Mouse (Mus musculus) cerebellum, adult 9-11 months (tissue): ENCODE measurements around the gene Lgmn.
A peak's percentile ranks its signal among the peaks of the same experiment; 100 is the strongest.

Experiments used
- DNase-seq: peaks from one replicate; pipeline ENCODE4 v3.0.0; 2022

Gene Lgmn

GRCm38 (mm10) chr12:102387219-102387917, 52.2 kb downstream of the Lgmn start:
- DNase-seq = peak; percentile 77

GRCm38 (mm10) chr12:102384819-102385218, 54.8 kb downstream of the Lgmn start:
- peak; percentile 32 for DNase-seq

- DNase-seq = no peak
Measured at GRCm38 (mm10) chr12:102383288-102383687, 56.3 kb downstream of the Lgmn start.

- no peak for DNase-seq
Measured at GRCm38 (mm10) chr12:102382180-102382579, 57.4 kb downstream of the Lgmn start.

GRCm38 (mm10) chr12:102372322-102372721, 67.3 kb downstream of the Lgmn start:
- no peak for DNase-seq

DNA sequence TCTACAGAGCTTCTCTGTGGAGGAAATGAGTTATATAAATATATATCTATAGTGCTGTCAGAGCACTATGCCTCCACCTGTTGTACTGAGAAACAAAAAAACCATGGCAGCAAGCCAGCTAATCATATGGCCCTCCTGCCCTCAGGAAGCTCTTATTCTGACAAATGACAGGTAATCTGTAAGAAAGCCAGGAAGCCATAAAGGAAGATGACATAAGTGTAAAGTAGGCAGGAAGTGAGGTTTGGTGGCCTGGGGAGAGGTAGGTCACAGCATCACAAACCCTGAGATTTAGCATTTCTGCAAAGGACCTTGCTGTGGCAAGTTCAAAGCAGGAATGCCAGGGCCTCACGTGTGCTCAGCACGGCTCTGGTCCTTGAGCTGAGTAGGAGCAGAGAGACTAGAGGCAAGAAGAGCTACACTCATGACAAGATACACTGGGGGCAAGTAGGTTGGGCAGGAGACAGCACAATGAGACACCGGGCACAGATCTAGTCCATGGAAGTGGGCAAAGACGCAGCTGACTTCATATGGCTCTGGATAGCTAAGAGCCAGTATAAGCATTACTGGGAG, 68.6 kb downstream of the Lgmn start:
- no peak for DNase-seq

DNA sequence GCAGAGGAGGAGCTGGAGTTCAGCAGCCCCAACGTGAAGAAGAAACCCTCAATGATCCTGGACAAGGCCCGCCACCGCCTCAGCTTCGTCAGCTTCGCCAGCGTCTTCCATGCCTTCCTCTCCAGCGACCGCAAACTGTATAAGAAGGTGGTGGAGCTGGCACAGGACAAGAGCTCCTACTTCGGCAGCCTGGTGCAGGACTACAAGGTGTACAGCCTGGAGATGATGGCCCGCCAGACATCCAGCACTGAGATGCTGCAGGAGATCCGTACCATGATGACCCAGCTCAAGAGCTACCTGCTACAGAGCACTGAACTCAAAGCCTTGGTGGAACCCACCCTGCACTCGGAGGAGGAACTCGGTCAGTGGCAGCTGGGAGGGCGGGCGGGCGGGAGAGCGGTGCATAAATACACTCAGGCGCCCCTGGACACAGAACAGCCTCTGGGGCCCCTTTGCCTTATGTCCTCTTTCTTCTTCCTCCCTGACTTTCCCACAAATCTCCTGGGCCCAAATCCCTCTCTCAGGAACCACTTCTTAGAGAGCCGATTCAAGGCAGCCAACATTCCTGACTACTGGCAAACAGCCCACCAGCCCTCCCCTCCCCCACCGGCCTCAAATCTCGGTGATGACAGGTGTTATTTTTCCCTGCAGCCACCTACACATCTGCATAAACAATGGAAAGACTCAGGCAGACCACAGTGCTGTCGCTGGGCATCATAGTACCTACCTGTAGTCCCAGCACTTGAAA, 70.0 kb downstream of the Lgmn start:
- no peak for DNase-seq

DNA sequence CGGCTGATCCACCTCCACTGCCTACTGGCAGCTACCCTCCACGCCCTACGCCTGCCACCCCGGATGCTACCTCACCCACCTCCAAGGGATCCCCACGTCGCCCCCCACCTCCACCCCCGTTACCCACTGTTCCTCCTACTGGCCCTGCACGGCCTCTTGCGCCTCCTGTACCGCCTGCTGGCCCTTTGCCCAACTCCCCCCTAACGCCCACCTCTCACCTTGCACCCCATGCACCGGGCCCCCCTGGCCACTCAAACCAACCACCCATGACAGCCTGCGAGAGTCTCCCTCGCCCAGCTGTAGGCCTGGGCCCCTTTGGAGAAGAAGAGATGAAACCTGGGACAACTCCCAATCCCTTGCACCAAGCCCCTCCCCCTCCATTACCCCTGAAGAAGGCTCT, 71.1 kb downstream of the Lgmn start:
- DNase-seq = no peak

- no peak for DNase-seq
Measured at GRCm38 (mm10) chr12:102368066-102368465, 71.5 kb downstream of the Lgmn start.

GRCm38 (mm10) chr12:102367075-102367474, 72.5 kb downstream of the Lgmn start:
- no peak for DNase-seq

DNA sequence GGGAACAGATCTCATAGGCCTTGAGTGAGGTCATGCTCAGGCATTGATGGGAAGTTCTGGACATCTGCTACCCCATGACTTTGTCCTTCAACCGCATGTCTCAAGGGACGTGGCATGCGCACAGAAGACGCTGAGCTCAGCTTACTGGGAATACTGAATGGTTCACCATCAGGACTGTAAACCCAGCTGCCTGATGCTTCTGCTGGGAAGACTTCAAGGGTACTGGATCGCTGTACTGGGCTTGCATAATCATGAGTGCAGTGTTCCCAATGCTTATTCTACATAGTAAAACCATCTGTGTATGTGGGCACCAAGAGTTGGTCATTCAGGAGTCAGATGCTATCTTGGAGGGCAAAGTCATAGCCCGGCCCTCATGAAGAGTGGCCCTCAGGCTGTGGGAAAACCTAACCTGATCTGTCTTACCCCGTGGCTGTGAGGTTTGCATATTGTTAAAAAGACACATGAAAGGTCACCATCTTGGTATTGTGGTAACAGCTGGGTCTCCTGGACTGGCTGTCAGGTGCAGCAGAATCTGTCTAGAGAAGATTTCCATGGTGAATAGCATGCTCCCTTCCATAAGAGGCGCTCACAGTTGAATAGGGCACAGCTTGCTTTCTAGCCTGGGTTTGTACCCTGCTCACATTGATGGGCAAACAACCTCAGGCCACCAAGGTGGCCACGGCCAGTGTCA, 73.3 kb downstream of the Lgmn start:
- no peak for DNase-seq

- DNase-seq = no peak
Measured at GRCm38 (mm10) chr12:102365016-102365415, 74.6 kb downstream of the Lgmn start.

DNA sequence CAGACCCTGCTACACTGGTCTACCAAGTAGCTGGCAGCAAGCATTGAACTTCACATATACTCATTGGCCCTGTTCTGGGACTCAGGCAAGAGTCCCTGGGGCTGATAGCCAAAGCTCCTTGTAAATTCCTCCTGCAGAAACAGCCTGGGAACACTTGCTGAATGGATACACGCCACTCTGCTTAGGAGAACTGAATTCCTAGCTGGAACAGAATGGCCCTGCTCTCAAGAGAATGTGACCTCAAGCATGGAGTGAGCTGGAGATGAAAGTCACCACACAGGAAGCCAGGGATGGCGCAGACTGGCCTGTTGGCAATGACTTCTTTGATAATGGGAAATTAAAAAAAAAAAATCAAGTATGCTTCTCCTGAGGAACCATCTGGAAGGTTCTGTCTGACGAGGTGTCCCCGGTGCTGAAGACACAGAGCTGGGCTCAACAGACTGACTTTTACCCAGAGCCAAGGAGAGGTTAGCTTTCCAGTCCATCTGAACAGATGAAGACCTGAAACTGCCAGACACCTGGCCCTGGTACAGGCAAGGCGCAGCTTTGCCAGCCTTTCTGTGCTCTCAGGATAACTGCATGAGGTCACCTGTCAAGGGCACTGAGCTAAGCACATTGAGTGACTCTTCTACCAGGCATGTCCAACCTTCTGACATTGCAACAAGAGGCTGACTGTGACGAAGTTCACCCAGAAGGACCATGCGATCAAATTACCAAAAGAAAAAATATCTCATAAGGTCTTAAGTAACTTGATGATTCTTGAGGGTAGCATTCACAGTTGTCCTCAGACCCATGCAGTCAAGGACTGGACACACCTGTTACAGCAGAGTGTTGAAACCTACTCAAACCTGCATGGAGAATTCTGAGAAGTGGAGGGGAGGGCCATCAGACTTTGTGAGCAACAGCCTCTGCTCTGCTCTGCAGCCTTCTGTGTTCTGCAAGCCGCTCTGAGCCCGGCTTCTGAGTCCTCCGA, 78.1 kb downstream of the Lgmn start:
- peak; percentile 41 for DNase-seq

DNA sequence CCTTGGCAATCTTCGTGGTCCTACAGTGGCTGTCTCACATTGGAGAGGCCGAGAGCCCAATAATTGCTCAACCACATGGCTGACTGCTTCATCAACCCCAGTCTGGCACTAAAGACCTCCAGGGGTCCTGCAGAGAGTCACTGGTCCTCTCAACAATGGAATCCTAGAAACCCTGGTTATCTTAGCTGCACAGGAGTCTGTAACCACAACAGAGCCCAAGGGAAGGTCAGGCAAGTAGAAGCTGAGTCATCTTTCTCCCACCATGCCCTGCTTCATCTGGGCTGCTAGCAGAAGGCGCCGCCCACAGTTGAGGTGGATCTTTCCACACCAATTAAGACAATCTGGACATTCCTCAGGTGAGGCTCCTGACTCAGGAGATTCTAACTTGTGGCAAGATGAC, 80.2 kb downstream of the Lgmn start:
- DNase-seq = no peak

- DNase-seq = no peak
Measured at GRCm38 (mm10) chr12:102356781-102357180, 82.8 kb downstream of the Lgmn start.

DNA sequence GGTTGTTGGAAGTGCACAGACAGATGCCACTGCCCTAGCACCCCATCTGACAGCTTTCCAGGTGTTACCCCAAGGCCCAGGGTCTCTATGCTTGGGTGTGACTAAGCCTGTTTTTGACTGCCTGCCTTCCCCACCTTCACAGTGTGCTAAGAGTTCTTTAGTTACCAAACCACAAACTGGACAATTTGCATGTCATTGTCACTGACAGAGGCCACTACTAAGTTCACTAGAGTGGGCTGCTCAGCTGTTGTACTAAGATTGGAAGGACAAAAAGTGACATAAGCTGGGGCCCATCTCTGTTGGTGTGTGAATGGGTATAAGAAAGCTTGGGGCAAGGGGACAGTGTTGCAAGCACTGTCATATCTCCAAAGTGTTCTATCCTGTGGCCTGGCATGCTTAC, 83.8 kb downstream of the Lgmn start:
- no peak for DNase-seq

DNA sequence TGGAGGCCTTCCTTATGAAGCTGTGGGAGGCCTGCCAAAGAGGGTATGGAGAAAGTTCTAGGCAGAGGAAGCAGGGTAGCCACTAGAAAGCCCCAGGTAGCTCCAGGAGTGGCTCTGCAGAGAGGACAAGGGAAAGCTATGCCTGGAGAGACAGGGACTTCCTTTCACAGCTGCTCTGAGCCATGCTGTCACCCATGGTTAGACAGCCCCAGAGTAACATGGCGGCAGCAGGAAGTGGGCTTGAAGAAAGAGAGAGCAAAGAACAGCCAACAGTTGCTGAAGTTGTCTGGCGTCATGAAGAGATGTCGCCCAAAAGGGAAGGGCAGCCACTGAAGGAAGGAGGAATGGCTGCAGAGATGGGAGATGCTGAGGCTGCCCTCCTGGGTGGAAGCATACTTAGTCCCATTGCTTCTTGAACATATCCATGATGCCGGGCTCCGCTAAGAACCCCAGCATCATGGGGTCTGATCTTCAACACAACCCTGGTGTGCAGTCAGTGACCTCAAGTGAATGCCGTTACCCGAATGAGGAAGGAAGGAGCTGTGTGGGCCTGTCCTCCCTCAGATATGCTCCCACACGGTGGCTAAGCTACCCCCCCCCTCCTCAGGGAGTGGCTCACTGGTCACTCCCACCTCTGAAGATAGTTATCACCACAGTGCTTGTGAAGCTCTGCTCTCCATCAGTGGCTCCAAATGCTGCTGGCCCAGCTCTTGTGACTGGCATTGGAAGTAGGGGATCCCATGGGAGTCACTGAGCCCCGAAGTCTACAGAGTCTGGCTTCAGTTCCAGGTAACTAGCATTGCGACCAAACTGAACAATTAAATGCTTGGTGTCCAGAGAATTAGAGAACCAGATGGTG, 85.3 kb downstream of the Lgmn start:
- no peak for DNase-seq

GRCm38 (mm10) chr12:102350997-102351396, 88.6 kb downstream of the Lgmn start:
- DNase-seq = no peak

GRCm38 (mm10) chr12:102348447-102348846, 91.2 kb downstream of the Lgmn start:
- no peak for DNase-seq

DNA sequence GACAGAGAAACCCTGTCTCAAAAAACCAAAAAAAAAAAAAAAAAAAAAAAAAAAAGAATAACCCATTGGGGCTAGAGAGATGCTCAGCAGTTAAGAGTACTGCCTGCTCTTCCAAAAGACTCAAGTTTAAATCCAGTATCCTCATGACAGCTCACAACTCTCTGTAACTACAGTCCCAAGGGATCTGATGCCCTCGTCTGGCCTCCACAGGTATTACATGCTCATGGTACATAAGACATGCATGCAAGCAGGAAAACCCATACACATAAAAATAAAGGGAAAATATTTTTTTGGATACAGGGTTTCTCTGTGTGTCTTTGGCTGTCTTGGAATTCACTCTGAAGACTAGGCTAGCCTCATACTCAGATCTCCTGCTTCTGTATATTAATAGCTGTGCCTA, 93.1 kb downstream of the Lgmn start:
- no peak for DNase-seq
